Comparison of ENCODE assay signal across 9 mouse cellular contexts in genomic region chr11:101983431-101983921, GRCm38 (mm10). TPM values are rescaled to one million over a fixed set of nuclear protein-coding genes. Genes with fewer than 3 reads are reported as not detected.
DNase-seq lines count a peak whose midpoint lies in the region; ATAC-seq and TF ChIP-seq lines count a peak whose summit lies in the region.
"Had no signal": no experiment of that assay in that cellular context is flagged by ENCODE, and none has a peak within 500 bp of the region (broad histone marks: within the 10 kb centered on the region; RNA-seq: fewer than 3 reads in every experiment).

No protein-coding gene starts in this region.

- no peak for ATAC-seq in heart, embryonic 16.5 days (replicated peaks; ENCODE audit: extremely low read depth, insufficient read depth, low FRiP score)
- ATAC-seq in frontal cortex, adult (ENCODE audit: low TSS enrichment), result no peak

- DNase-seq in heart, adult 11 months, result peak; percentile 95
- DNase-seq in heart, postnatal 25 days (ENCODE audit: low spot score), result no peak
- no peak for DNase-seq in ES-E14 (ENCODE audit: low read depth, low spot score)
- DNase-seq in midbrain, embryonic 10.5 days (ENCODE audit: low spot score), result no peak
- DNase-seq in frontal cortex, adult 2 months (ENCODE audit: extremely low spot score in 1 of 2, low spot score in 1 of 2), result no peak
- no peak for DNase-seq in adrenal gland, postnatal 36 days

- intact Hi-C loops in heart, postnatal 25 days (cut with DNase I), result no loop called here

- H3K9me3 ChIP-seq in ES-E14 (ENCODE audit: control insufficient read depth, insufficient read depth, low read depth, low read length), result no peaks in the 10 kb centered on the region
- H3K9me3 ChIP-seq in heart, embryonic 16.5 days (replicated peaks; ENCODE audit: control insufficient read depth, low read length), result no peaks in the 10 kb centered on the region
- H3K9me3 ChIP-seq in midbrain, embryonic 10.5 days (replicated peaks), result no peaks in the 10 kb centered on the region

- H3K36me3 ChIP-seq in ES-E14 (ENCODE audit: control insufficient read depth, insufficient read depth, low read length, poor library complexity, severe bottlenecking), result peaks cover 15% of the 10 kb centered on the region; the same call in 1 of the 2 replicates
- peaks cover 13% of the 10 kb centered on the region for H3K36me3 ChIP-seq in heart, embryonic 16.5 days (ENCODE audit: control insufficient read depth, insufficient read depth)
- peaks cover 11% of the 10 kb centered on the region for H3K36me3 ChIP-seq in midbrain, embryonic 10.5 days

- peaks cover 8 to 19% of the 10 kb centered on the region in 2 experiments for H3K4me1 ChIP-seq in ES-E14 (ENCODE audit: control insufficient read depth in 2 of 2, insufficient read depth in 2 of 2, low read length in 2 of 2, poor library complexity in 1 of 2)
- H3K4me1 ChIP-seq in heart, embryonic 16.5 days (ENCODE audit: control insufficient read depth, insufficient read depth, low read length), result peaks cover 33% of the 10 kb centered on the region
- peaks cover 40% of the 10 kb centered on the region for H3K4me1 ChIP-seq in midbrain, embryonic 10.5 days

- H3K27me3 ChIP-seq in heart, embryonic 16.5 days (ENCODE audit: control insufficient read depth, insufficient read depth, low read length), result no peaks in the 10 kb centered on the region
- H3K27me3 ChIP-seq in midbrain, embryonic 10.5 days (ENCODE audit: low read depth, poor library complexity, severe bottlenecking), result peaks cover 33% of the 10 kb centered on the region

- 39% methylated on average over 10 of the region's 10 CpGs for WGBS in heart, embryonic 16.5 days
- 79% methylated on average over 10 of the region's 10 CpGs for WGBS in midbrain, embryonic 10.5 days

- in situ Hi-C loops in ES-E14 (cut with MboI; ENCODE audit: low sequenced_read_pairs in 2 of 2, unreplicated experiment in 2 of 2), result no loop called here

- H3K4me3 ChIP-seq in ES-E14 (ENCODE audit: insufficient read depth in 1 of 2, low read depth in 1 of 2, low read length in 2 of 2, poor library complexity in 1 of 2, severe bottlenecking in 1 of 2), result 0 out of 4 replicates have a peak overlapping the region, but pooled peaks have one; percentile 0
- H3K4me3 ChIP-seq in heart, embryonic 16.5 days (ENCODE audit: low read length), result peak overlapping the region; percentile 76
- peak overlapping the region; percentile 66 for H3K4me3 ChIP-seq in midbrain, embryonic 10.5 days

- H3K9ac ChIP-seq in ES-E14 (ENCODE audit: insufficient read depth, low read depth, low read length, poor library complexity, severe bottlenecking), result 0 out of 2 replicates have a peak overlapping the region, but pooled peaks have one; percentile 3
- peak overlapping the region; percentile 38 for H3K9ac ChIP-seq in heart, embryonic 16.5 days (ENCODE audit: low read length)

- H3K4me2 ChIP-seq in heart, embryonic 16.5 days (ENCODE audit: low read depth, low read length), result peak overlapping the region; percentile 94

- H3K27ac ChIP-seq in ES-E14 (ENCODE audit: insufficient read depth, low read depth, low read length, poor library complexity, severe bottlenecking), result 0 out of 2 replicates have a peak overlapping the region, but pooled peaks have one; percentile 1
- peak overlapping the region; percentile 96 for H3K27ac ChIP-seq in heart, embryonic 16.5 days (ENCODE audit: low read length)
- H3K27ac ChIP-seq in midbrain, embryonic 10.5 days (replicated peaks), result 0 out of 2 replicates have a peak overlapping the region, but pooled peaks have one; percentile 49

TF ChIP-seq in ES-E14, 5 proteins besides CTCF, POLR2A, EP300 and RAD21:
- TF ChIP-seq ZNF384 (IDR thresholded peaks at IDR 0.05; ENCODE audit: low read depth, low read length) (no peak), ZC3H11A (IDR thresholded peaks at IDR 0.05; ENCODE audit: borderline replicate concordance, low read depth, low read length) (no peak), CHD2 (IDR thresholded peaks at IDR 0.05; ENCODE audit: low read depth, low read length) (no peak), HCFC1 (IDR thresholded peaks at IDR 0.05; ENCODE audit: borderline replicate concordance, insufficient read depth, low read length) (no peak), MAFK (IDR thresholded peaks at IDR 0.05; ENCODE audit: insufficient read depth, low read depth, low read length) (no peak)

RNA-seq across cellular contexts. Expression of gene Cfap97d1, which starts 0.6 kb away (rescaled TPM):
- not detected for total RNA-seq in heart, postnatal 25 days (2021)
- not detected in 2 replicates for total RNA-seq in ES-E14 (2012; rRNA removed)
- not detected in 2 replicates for polyA plus RNA-seq in heart, embryonic 16.5 days (2015; fragmentation: Nextera tagmentation; extraction: Ambion mirVana)
- not detected in 2 replicates for polyA plus RNA-seq in midbrain, embryonic 10.5 days (2016; fragmentation: Nextera tagmentation; extraction: Ambion mirVana)
- polyA plus RNA-seq in frontal cortex, adult 2 months (2012; rRNA removed), result not detected in 2 replicates
- not detected for total RNA-seq in adrenal gland, postnatal 36 days (2021)
- polyA plus RNA-seq: limb, embryonic 11.5 days had no signal

RNA-seq across cellular contexts. Expression of gene Dusp3, which starts 3.3 kb away (rescaled TPM):
- total RNA-seq in heart, postnatal 25 days (2021), result 100 to 1,000 TPM; 115 to 122 TPM
- 12.8 and 14.8 TPM in 2 replicates for total RNA-seq in ES-E14 (2012; rRNA removed)
- 57.3 and 58.8 TPM in 2 replicates for polyA plus RNA-seq in heart, embryonic 16.5 days (2015; fragmentation: Nextera tagmentation; extraction: Ambion mirVana)
- 12.2 and 13.1 TPM in 2 replicates for polyA plus RNA-seq in midbrain, embryonic 10.5 days (2016; fragmentation: Nextera tagmentation; extraction: Ambion mirVana)
- polyA plus RNA-seq in frontal cortex, adult 2 months (2012; rRNA removed), result 112 and 124 TPM in 2 replicates
- total RNA-seq in adrenal gland, postnatal 36 days (2021), result 100 to 1,000 TPM in 1 of 2 experiments, 10 to 100 TPM in 1; 98.6 to 132 TPM

RNA-seq across cellular contexts. Expression of gene Sost, which starts 16.7 kb away (rescaled TPM):
- 1 to 10 TPM; 1.5 to 1.6 TPM for total RNA-seq in heart, postnatal 25 days (2021)
- not detected in 2 replicates for total RNA-seq in ES-E14 (2012; rRNA removed)
- 2.3 and 2.4 TPM in 2 replicates for polyA plus RNA-seq in heart, embryonic 16.5 days (2015; fragmentation: Nextera tagmentation; extraction: Ambion mirVana)
- polyA plus RNA-seq in midbrain, embryonic 10.5 days (2016; fragmentation: Nextera tagmentation; extraction: Ambion mirVana), result 0.25 and 0.26 TPM in 2 replicates
- 0.13 and 0.18 TPM in 2 replicates for polyA plus RNA-seq in frontal cortex, adult 2 months (2012; rRNA removed)
- not detected for total RNA-seq in adrenal gland, postnatal 36 days (2021)

RNA-seq across cellular contexts. Expression of gene Mpp3, which starts 44.8 kb away (rescaled TPM):
- total RNA-seq in heart, postnatal 25 days (2021), result 1 to 10 TPM; 1.9 to 2.1 TPM
- 5.2 and 7.5 TPM in 2 replicates for total RNA-seq in ES-E14 (2012; rRNA removed)
- polyA plus RNA-seq in heart, embryonic 16.5 days (2015; fragmentation: Nextera tagmentation; extraction: Ambion mirVana), result 4.2 and 4.9 TPM in 2 replicates
- 13.3 and 16.9 TPM in 2 replicates for polyA plus RNA-seq in midbrain, embryonic 10.5 days (2016; fragmentation: Nextera tagmentation; extraction: Ambion mirVana)
- polyA plus RNA-seq in frontal cortex, adult 2 months (2012; rRNA removed), result 47.6 and 51.0 TPM in 2 replicates
- 10 to 100 TPM in 1 of 2 experiments, 1 to 10 TPM in 1; 5.3 to 17.3 TPM for total RNA-seq in adrenal gland, postnatal 36 days (2021)

RNA-seq across cellular contexts. Expression of gene Cd300lg, which starts 57.8 kb away (rescaled TPM):
- total RNA-seq in heart, postnatal 25 days (2021), result 10 to 100 TPM; 50.1 to 62.2 TPM
- total RNA-seq in ES-E14 (2012; rRNA removed), result not detected in 2 replicates
- 11.6 TPM in 2 replicates for polyA plus RNA-seq in heart, embryonic 16.5 days (2015; fragmentation: Nextera tagmentation; extraction: Ambion mirVana)
- polyA plus RNA-seq in midbrain, embryonic 10.5 days (2016; fragmentation: Nextera tagmentation; extraction: Ambion mirVana), result 0.20 and 0.25 TPM in 2 replicates
- 0.25 and 0.28 TPM in 2 replicates for polyA plus RNA-seq in frontal cortex, adult 2 months (2012; rRNA removed)
- total RNA-seq in adrenal gland, postnatal 36 days (2021), result 10 to 100 TPM; 40.3 to 48.6 TPM

Comparison
In these comparisons a context has a peak if more than half of its experiments do, and no peak if none do; other contexts are left out.
1. H3K27ac ChIP-seq: peak in every context shown above with its lines; median percentile 96 in heart, embryonic 16.5 days; 49 in midbrain, embryonic 10.5 days; 1 in ES-E14.
2. H3K4me3 ChIP-seq: peak in every context shown above with its lines; median percentile 76 in heart, embryonic 16.5 days; 66 in midbrain, embryonic 10.5 days; 0 in ES-E14.